Mouse (Mus musculus): ENCODE measurements around the gene Hs2st1.

GRCm38 (mm10) chr3:144558274-144558673, 11.7 kb downstream of the Hs2st1 start:
- TF ChIP-seq CTCF (IDR thresholded peaks at IDR 0.05; ENCODE audit: control insufficient read depth, insufficient read depth, insufficient replicate concordance, low read depth, low read length) (no peak), POLR2A (IDR thresholded peaks at IDR 0.05; ENCODE audit: control insufficient read depth, low read depth, low read length) (no peak)
